Mouse (Mus musculus) myocyte (in vitro differentiated cells): ENCODE data around the gene Cdipt.

Source experiments
- MAX ChIP-seq: IDR thresholded peaks from one replicate; pipeline ENCODE4 v1.6.1; 2011; ENCODE audit warnings: low read depth, mild to moderate bottlenecking, control low read depth
- POLR2A ChIP-seq: IDR thresholded peaks from one replicate; pipeline ENCODE4 v1.6.1; 2011; ENCODE audit warnings: low read depth, mild to moderate bottlenecking, control low read depth, moderate library complexity; ENCODE audit not compliant: insufficient read length
- POLR2AphosphoS2 ChIP-seq: IDR thresholded peaks from one replicate; pipeline ENCODE4 v1.6.1; 2011; ENCODE audit warnings: low read depth, control low read depth; ENCODE audit not compliant: insufficient read length
- USF1 ChIP-seq: IDR thresholded peaks from one replicate; pipeline ENCODE4 v1.6.1; 2011; ENCODE audit warnings: low read depth, mild to moderate bottlenecking, control low read depth, moderate library complexity

DNA sequence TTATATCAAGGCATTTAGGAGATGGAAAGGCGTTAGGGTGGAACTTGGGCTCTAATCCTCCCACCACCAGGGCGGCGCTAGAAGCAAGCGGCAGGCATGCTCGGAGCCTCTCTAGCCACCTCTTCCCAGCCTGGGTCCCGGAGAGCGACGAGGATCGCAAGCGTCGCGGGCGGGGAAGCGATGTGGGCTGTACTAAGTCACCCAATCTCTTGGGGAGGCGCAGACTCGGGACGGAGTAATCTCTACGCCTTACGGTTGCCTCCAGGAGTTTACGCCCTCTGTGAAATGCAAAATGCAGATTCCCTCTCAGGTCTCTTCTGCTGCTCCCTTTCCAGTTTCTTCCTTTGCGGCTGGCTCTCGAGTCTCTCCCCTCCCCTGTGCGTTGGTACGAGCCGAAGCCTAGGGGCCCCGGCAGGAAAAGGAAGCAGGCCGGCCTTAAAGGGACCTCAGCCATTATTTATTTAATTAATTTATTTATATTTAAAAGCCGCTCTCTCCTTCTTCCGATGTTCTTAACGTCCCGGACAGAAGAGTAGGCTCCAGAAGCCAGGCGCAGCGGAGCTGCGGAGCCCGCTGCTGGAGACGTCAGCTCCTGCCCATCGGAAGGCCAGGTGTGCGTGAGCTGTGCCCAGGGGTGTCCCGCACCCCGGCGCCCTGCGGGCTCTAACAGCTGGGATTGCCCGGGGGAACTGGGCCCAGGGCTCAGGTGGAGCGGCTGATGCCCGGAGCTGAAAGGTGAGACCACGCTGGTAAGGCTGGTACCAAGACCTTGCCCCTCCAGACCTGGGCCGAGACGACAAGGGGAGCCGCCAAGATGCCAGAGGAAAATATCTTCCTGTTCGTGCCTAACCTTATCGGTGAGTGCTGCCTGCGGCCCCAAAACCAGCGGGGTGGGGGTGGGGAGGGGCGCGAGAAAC is 494 bp downstream of the Cdipt start, which contains the start of gene Cdiptos:
- TF ChIP-seq POLR2A (peak; percentile 9), MAX (peak; percentile 52), USF1 (no peak), POLR2AphosphoS2 (no peak)
